Mouse (Mus musculus) lung, postnatal 0 days (tissue): ENCODE results near the gene Ccdc36. TPM values are rescaled to one million over a fixed set of nuclear protein-coding genes. Genes with fewer than 3 reads are reported as not detected.

Experiments used
- ATAC-seq: fragments of 200-750 bp; cut with Nextera tagmentation; 2 replicates; pipeline ENCODE4 v1.8.0; 2017; ENCODE audit warnings: moderate library complexity
- DNase-seq: peaks from one replicate; pipeline ENCODE4 v3.0.0-alpha.2; 2016; ENCODE audit warnings: low spot score
- H3K27ac ChIP-seq: fragments of 300-500 bp; sonication (generic); 2 replicates; pipeline ENCODE4 v1.5.1; 2014; ENCODE audit warnings: antibody characterized with exemption, mild to moderate bottlenecking, low read length, mixed read lengths
- H3K27me3 ChIP-seq: fragments of 300-500 bp; sonication (generic); replicated peaks from 2 replicates; pipeline ENCODE4 v1.6.1; 2014; ENCODE audit warnings: low read length, mixed read lengths; ENCODE audit not compliant: insufficient read depth
- H3K36me3 ChIP-seq: fragments of 300-500 bp; sonication (generic); 2 replicates; pipeline ENCODE4 v1.6.1; 2014; ENCODE audit warnings: low read length, mixed read lengths; ENCODE audit not compliant: insufficient read depth
- H3K4me1 ChIP-seq: fragments of 300-500 bp; sonication (generic); 2 replicates; pipeline ENCODE4 v1.6.1; 2014; ENCODE audit warnings: antibody characterized with exemption, low read depth, low read length, mixed read lengths; ENCODE audit not compliant: insufficient read depth
- H3K4me2 ChIP-seq: fragments of 300-500 bp; sonication (generic); replicated peaks from 2 replicates; pipeline ENCODE4 v1.6.1; 2014; ENCODE audit warnings: low read depth, mild to moderate bottlenecking, low read length, moderate library complexity, mixed read lengths
- H3K4me3 ChIP-seq: fragments of 300-500 bp; sonication (generic); 2 replicates; pipeline ENCODE4 v1.5.1; 2014; ENCODE audit warnings: low read depth, low read length
- H3K9ac ChIP-seq: fragments of 300-500 bp; sonication (generic); replicated peaks from 2 replicates; pipeline ENCODE4 v1.6.1; 2014; ENCODE audit warnings: low read depth, mild to moderate bottlenecking
- H3K9me3 ChIP-seq: fragments of 300-500 bp; sonication (generic); 2 replicates; pipeline ENCODE4 v1.6.1; 2016; ENCODE audit warnings: low read length, mixed read lengths
- CTCF ChIP-seq: IDR thresholded peaks from 2 replicates; pipeline ENCODE4 v1.5.1; 2016; ENCODE audit warnings: antibody characterized with exemption, mild to moderate bottlenecking
- EP300 ChIP-seq: IDR thresholded peaks from 2 replicates; pipeline ENCODE4 v1.6.1; 2016; ENCODE audit warnings: antibody characterized with exemption, mild to moderate bottlenecking, control low read depth
- WGBS: fragments of 180-500 bp; shearing (Covaris S2); extraction: QIAGEN DNeasy Blood & Tissue Kit; methylation state at CpG from one replicate; pipeline ENCODE4 v1.1.7; 2014; 5-methylcytosine and 5-hydroxymethylcytosine counted together
- polyA plus RNA-seq: library from polyadenylated mRNA; unstranded; fragments of >200 nt; fragmentation: Nextera tagmentation; extraction: Ambion mirVana; gene quantifications from 2 replicates; pipeline ENCODE4 v1.2.1, GENCODE M21; 2015

Ccdc36 gene
- polyA plus RNA-seq, 1 experiment from 2014 or later: 0.31 TPM

DNA sequence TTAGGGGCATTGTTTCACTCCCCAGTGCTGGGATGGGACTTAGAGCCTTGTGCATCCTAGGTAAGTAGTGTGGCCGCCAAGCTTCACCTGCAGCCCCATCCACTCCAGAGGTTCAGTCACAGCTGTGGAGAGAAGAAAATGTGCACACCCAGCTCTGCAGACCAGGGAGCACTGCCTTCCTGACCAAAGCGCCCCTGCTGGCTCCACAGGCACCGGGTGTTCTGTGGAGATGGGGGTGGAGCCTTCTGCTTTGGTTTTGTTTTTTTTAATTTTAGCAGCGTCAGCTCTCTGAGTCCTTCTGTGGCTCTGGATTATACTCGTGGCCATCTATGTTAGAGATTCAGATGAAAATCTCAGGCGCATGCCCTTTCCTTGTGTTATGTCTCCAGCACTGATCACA, 39.1 kb downstream of the Ccdc36 start:
- 70% methylated on average over 6 of the region's 6 CpGs for WGBS

DNA sequence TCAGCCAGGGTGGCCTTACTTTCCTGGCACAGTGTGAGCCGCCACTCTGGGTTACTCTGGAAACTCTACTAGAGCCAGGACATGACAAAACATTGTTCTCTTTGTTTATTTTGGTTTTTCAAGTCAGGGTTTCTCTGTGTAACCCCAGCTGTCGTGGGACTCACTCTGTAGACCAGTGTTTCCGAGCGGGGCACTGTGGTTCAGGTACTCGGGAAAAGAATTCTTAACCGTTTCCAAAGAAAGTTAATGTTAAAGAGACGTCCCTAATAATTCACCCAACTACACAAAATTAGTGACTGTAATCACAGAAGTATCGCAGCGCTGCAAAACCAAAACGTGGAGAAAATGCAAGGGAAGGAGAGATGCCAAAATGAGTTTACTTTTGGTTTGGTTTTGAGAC, 39.7 kb downstream of the Ccdc36 start:
- peaks cover 41% of the 10 kb centered on the region for H3K36me3 ChIP-seq
- H3K4me2 ChIP-seq: no peak overlapping the region

More for the DNA sequence above, 39.1 kb downstream of the Ccdc36 start:
- Histone ChIP-seq H3K9ac (no peak overlapping the region), H3K4me1 (no peaks in the 10 kb centered on the region), H3K36me3 (peaks cover 40% of the 10 kb centered on the region), H3K4me3 (no peak overlapping the region), H3K27ac (no peak overlapping the region), H3K4me2 (no peak overlapping the region), H3K27me3 (no peaks in the 10 kb centered on the region), H3K9me3 (no peaks in the 10 kb centered on the region)
- DNase-seq: no peak
- TF ChIP-seq CTCF (no peak), EP300 (no peak)
- no peak for ATAC-seq

DNA sequence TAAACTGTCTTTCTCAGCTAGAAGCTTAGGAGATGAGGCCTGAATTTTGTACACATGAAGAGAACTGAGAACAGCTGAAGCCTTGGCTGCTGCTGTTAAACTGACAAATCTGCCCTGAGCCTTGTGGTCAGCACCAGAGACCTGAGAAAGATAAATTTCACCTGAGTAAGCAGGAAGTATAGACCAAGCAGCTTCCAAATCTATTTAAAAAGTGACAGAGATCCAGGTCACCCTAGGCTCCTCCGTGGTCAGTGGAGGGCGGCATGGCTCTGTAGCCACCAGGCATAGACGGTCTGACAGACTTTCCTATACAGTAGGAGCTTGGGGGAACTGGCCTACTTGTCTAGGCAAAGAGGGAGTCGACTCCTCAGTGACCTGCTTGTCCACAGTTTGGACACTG, 41.5 kb downstream of the Ccdc36 start:
- no peak overlapping the region for H3K4me2 ChIP-seq
- no peaks in the 10 kb centered on the region for H3K27me3 ChIP-seq
- H3K9ac ChIP-seq: no peak overlapping the region
- no peaks in the 10 kb centered on the region for H3K9me3 ChIP-seq
- H3K36me3 ChIP-seq: peaks cover 44% of the 10 kb centered on the region
- TF ChIP-seq CTCF (no peak), EP300 (no peak)
- WGBS: 84% methylated on average over 4 of the region's 4 CpGs
- H3K4me3 ChIP-seq: no peak overlapping the region
- DNase-seq: no peak
- ATAC-seq: no peak
- no peaks in the 10 kb centered on the region for H3K4me1 ChIP-seq
- no peak overlapping the region for H3K27ac ChIP-seq

More for the DNA sequence above, 39.7 kb downstream of the Ccdc36 start:
- Histone ChIP-seq H3K9ac (no peak overlapping the region), H3K9me3 (no peaks in the 10 kb centered on the region), H3K4me3 (no peak overlapping the region), H3K27me3 (no peaks in the 10 kb centered on the region), H3K4me1 (no peaks in the 10 kb centered on the region), H3K27ac (no peak overlapping the region)
- ATAC-seq (no peak), DNase-seq (no peak)
- 77% methylated on average over 10 of the region's 10 CpGs for WGBS
- no peak for TF ChIP-seq EP300
- no peak for TF ChIP-seq CTCF

DNA sequence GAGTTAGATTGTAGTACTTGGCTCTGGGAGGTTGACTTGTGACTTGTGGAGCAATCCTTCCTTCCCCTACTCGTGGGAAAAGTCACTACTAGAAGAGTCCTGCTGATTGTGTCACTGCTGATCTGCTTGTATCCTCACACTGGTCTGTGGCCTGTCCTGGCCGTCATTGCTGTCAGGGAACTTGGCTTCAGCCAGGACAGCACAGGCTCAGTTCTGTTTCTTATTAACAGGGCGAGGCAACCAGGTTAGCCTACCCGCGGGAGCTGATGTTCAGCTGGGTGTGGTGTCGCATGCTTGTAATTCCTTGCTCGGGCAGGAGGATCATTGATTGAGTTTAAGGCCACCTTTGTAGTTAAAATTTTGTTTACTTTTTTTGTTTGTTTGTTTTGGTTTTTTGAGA, 43.3 kb downstream of the Ccdc36 start:
- Histone ChIP-seq H3K4me3 (no peak overlapping the region), H3K9ac (no peak overlapping the region), H3K4me2 (no peak overlapping the region), H3K4me1 (no peaks in the 10 kb centered on the region), H3K27ac (peak overlapping the region; percentile 1; the same call in 1 of the 2 replicates), H3K36me3 (peaks cover 40% of the 10 kb centered on the region), H3K27me3 (no peaks in the 10 kb centered on the region), H3K9me3 (no peaks in the 10 kb centered on the region)
- ATAC-seq: no peak
- no peak for TF ChIP-seq EP300
- TF ChIP-seq CTCF: no peak
- DNase-seq: peak; percentile 19
- WGBS: 50% methylated on average over 7 of the region's 7 CpGs

DNA sequence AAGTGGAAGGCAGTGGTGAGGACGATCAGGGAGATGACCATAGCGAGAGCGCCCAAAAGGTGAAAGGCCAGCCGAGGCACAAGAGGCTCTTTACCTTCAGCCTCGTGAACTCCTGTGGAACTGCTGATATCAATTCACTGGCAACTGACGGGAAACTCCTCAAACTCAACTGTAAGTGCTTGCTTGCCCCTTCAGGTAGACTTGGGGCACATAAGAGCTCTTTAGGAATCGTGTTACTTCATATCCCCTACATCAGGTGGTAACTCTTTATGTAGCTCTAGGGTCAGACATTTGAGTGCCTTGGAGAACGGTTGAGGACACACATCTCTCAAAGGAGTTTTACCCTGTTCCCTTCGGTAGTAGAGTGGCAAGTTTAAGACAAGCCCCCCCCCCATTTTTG, 46.9 kb downstream of the Ccdc36 start:
- peak; percentile 83 for ATAC-seq
- H3K9ac ChIP-seq: no peak overlapping the region
- no peaks in the 10 kb centered on the region for H3K9me3 ChIP-seq
- H3K27me3 ChIP-seq: no peaks in the 10 kb centered on the region
- TF ChIP-seq EP300 (peak; percentile 81), CTCF (no peak)
- WGBS: 68% methylated on average over 9 of the region's 9 CpGs
- H3K4me2 ChIP-seq: no peak overlapping the region
- no peaks in the 10 kb centered on the region for H3K4me1 ChIP-seq
- H3K4me3 ChIP-seq: no peak overlapping the region
- peaks cover 42% of the 10 kb centered on the region for H3K36me3 ChIP-seq
- peak; percentile 87 for DNase-seq
- H3K27ac ChIP-seq: no peak overlapping the region; the same call in 1 of the 2 replicates

DNA sequence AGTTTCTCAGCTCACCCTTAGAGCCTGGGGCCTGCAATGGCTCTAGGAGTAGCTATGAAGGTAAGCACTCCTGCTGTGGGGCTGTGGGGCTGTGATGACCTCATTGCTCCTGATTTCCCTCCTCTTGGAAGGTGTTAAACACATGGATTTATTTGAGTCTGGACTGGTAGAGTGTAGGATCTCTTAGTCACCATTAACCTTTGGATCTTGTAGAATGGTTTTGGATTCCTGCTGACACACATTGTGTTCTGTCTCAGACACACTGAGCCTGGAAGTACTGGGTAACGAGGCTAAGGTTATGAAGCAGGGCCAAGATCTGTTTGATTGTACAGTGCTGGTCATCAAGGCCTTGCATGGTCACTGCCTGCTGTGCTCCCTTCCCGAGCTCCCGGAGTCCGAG, 49.0 kb downstream of the Ccdc36 start:
- Histone ChIP-seq H3K36me3 (peaks cover 45% of the 10 kb centered on the region), H3K27ac (no peak overlapping the region), H3K27me3 (no peaks in the 10 kb centered on the region)

DNA sequence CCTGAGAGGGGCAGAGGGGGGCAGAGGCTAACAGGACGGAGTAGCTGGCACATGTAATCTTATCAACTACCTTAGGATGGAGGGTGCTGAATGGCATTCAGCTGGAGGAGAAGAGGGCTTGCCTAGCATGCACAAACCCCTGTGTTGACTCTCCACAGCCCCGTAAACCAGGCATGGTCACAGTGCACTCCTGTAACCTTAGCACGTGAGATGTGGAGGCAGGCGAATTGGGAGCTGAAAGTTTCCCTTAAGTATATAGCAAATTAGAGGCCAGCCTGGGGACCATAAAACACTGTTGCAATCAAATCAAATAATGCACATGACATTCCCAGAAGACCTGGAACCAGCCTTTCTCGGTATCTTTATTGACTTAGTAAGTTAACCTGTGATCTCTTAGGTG, 49.5 kb downstream of the Ccdc36 start:
- 80% methylated on average over 5 of the region's 5 CpGs for WGBS
- no peaks in the 10 kb centered on the region for H3K27me3 ChIP-seq
- no peak overlapping the region for H3K4me3 ChIP-seq
- no peak overlapping the region for H3K4me2 ChIP-seq
- no peaks in the 10 kb centered on the region for H3K9me3 ChIP-seq
- TF ChIP-seq EP300 (no peak), CTCF (no peak)
- no peak overlapping the region for H3K9ac ChIP-seq
- H3K27ac ChIP-seq: no peak overlapping the region
- ATAC-seq (peak; percentile 39), DNase-seq (no peak)
- H3K4me1 ChIP-seq: no peaks in the 10 kb centered on the region
- H3K36me3 ChIP-seq: peaks cover 48% of the 10 kb centered on the region

More for the DNA sequence above, 49.0 kb downstream of the Ccdc36 start:
- ATAC-seq (0 out of 2 replicates have a peak, but pooled peaks have one; percentile 10), DNase-seq (no peak)
- Histone ChIP-seq H3K4me2 (no peak overlapping the region), H3K4me3 (no peak overlapping the region), H3K9ac (no peak overlapping the region), H3K4me1 (no peaks in the 10 kb centered on the region), H3K9me3 (no peaks in the 10 kb centered on the region)
- TF ChIP-seq EP300 (no peak), CTCF (no peak)
- WGBS: 86% methylated on average over 4 of the region's 4 CpGs
